Mouse (Mus musculus) thymus, postnatal 25 days (tissue): ENCODE measurements around the gene 5530401A14Rik.

Experiments used
- DNase-seq: peaks from one replicate; pipeline ENCODE4 v3.0.0; 2022

Gene 5530401A14Rik

DNA sequence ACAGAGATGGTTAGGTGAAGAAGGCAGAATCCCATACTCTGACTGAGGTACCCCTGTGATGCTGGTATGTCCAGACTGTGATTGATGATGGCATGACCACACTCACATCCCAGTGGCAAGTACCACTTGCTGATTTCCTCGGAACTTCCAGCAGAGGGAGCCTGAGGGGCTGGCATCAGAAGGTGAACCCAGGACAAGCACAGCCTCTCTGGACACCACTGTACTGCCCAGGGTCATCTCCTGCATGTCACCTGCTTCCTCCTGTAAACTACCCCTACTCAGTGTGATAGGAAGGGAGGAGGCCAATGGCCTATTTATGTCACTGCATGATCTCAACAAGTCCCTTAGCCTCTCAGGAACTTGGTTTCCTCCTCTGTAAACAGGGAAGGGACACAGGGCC is 80.5 kb downstream of the 5530401A14Rik start:
- no peak for DNase-seq

DNA sequence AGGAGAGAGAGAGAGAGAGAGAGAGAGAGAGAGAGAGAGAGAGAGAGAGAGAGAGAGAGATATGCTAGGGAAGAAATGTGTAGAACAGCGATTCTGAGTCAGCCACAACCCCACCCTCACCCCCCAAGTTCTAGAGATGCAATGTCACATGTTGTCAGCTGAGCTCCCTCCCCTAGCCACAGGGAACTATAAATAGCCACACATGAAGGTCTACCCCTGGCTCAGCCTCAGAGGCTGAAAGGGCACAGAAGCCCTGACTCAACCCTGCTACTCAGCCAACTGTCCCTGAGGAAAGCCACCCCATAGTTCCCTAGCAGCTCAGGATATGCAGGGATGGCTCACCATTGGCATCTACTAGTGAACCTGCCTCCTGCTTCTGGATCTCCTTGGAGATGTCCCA is 81.7 kb downstream of the 5530401A14Rik start:
- no peak for DNase-seq
